Mouse (Mus musculus) heart, postnatal 0 days (tissue): ENCODE data around the gene Mark2.

Experiments
- CTCF ChIP-seq: IDR thresholded peaks from 2 replicates; pipeline ENCODE4 v1.5.1; 2016; ENCODE audit warnings: antibody characterized with exemption, control low read depth, low read depth
- EP300 ChIP-seq: IDR thresholded peaks from 2 replicates; pipeline ENCODE4 v1.6.1; 2016; ENCODE audit warnings: antibody characterized with exemption, low read depth

GRCm38 (mm10) chr19:7313660-7314059 is 28.0 kb downstream of the Mark2 start:
- TF ChIP-seq CTCF: no peak
- no peak for TF ChIP-seq EP300
